13 mouse cellular contexts compared by ENCODE assay signal in the genomic region with DNA sequence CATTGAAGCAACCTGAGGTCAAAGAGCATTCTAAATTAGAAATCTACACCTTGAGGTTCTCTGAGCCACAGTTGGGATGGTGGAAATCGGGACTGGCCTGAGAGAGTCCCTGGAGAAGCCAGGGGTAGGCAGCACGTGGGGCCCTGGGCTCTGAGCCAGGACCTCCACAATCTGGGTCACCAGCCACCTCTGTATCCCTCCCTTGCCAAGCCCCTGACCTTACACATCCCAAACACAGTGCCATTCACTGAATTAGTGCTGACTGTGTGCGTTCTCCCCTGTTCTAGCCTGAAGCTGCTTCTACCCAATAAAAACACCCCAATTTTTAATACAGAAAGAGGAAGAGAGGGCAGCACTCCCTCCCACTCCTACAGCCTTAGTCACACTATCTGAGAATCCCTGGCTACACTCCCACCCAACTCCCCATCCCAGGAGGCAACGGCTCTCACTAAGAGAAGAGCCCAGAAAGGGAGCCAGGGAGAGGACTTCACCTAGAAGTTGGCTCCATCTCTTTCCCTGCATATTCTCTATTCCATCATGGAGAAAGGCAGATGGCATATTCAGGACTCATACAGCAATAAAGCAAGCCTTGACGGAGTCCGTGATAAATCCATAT. TPM values are rescaled to one million over a fixed set of nuclear protein-coding genes. Genes with fewer than 3 reads are reported as not detected.
DNase-seq lines count a peak whose midpoint lies in the region; ATAC-seq and TF ChIP-seq lines count a peak whose summit lies in the region.
"Had no signal": no experiment of that assay in that cellular context is flagged by ENCODE, and none has a peak within 500 bp of the region (broad histone marks: within the 10 kb centered on the region; RNA-seq: fewer than 3 reads in every experiment).

No protein-coding gene starts in this region.

- no peak for TF ChIP-seq EP300 in heart, adult 2 months (IDR thresholded peaks at IDR 0.05; ENCODE audit: insufficient read depth, low read depth, low read length)

- no peak overlapping the region for H3K4me3 ChIP-seq in heart, adult 2 months
- H3K4me3 ChIP-seq in forebrain, embryonic 11.5 days (ENCODE audit: low read depth, low read length), result no peak overlapping the region
- H3K4me3 ChIP-seq: forebrain, embryonic 12.5 days; left cerebral cortex, adult 2 months had no signal

- no peak for TF ChIP-seq CTCF in heart, adult 2 months (IDR thresholded peaks at IDR 0.05)

- H3K27ac ChIP-seq in heart, adult 2 months, result no peak overlapping the region
- no peak overlapping the region for H3K27ac ChIP-seq in forebrain, embryonic 11.5 days (ENCODE audit: low read depth, low read length)
- H3K27ac ChIP-seq: forebrain, embryonic 12.5 days; left cerebral cortex, adult 2 months had no signal

- H3K27me3 ChIP-seq in heart, adult 2 months (ENCODE audit: control insufficient read depth, insufficient read depth, low read length), result no peaks in the 10 kb centered on the region
- H3K27me3 ChIP-seq in forebrain, embryonic 11.5 days (ENCODE audit: control insufficient read depth, insufficient read depth, low read length), result no peaks in the 10 kb centered on the region
- H3K27me3 ChIP-seq: forebrain, embryonic 12.5 days had no signal

- H3K4me1 ChIP-seq in heart, adult 2 months (ENCODE audit: control insufficient read depth, insufficient read depth, low read length), result no peaks in the 10 kb centered on the region; the same call in 1 of the 2 replicates
- H3K4me1 ChIP-seq in forebrain, embryonic 11.5 days (replicated peaks; ENCODE audit: control insufficient read depth, insufficient read depth, low read length), result no peaks in the 10 kb centered on the region
- H3K4me1 ChIP-seq: forebrain, embryonic 12.5 days had no signal

- H3K79me2 ChIP-seq in heart, adult 2 months (replicated peaks; ENCODE audit: control insufficient read depth, insufficient read depth, low read length), result no peaks in the 10 kb centered on the region

- WGBS in heart, adult 2 months, result 39% methylated on average over 6 of the region's 6 CpGs
- 94% methylated on average over 6 of the region's 6 CpGs for WGBS in forebrain, embryonic 11.5 days

- no peak for ATAC-seq in forebrain, embryonic 11.5 days (replicated peaks; ENCODE audit: low FRiP score)
- ATAC-seq: liver, postnatal 0 days had no signal

- no peaks in the 10 kb centered on the region for H3K9me3 ChIP-seq in forebrain, embryonic 11.5 days (ENCODE audit: control insufficient read depth, low read length)
- H3K9me3 ChIP-seq: forebrain, embryonic 12.5 days had no signal

- no peak overlapping the region for H3K4me2 ChIP-seq in forebrain, embryonic 11.5 days (ENCODE audit: low read depth, low read length, severe bottlenecking)
- H3K4me2 ChIP-seq: forebrain, embryonic 12.5 days had no signal

- TF ChIP-seq POLR2A in heart, adult 2 months (IDR thresholded peaks at IDR 0.05; ENCODE audit: insufficient read depth, low read depth, low read length), result no peak

- no peaks in the 10 kb centered on the region for H3K36me3 ChIP-seq in heart, adult 2 months (ENCODE audit: control insufficient read depth, insufficient read depth, low read length)
- no peaks in the 10 kb centered on the region for H3K36me3 ChIP-seq in forebrain, embryonic 11.5 days (ENCODE audit: control insufficient read depth, insufficient read depth, low read length)
- H3K36me3 ChIP-seq: forebrain, embryonic 12.5 days had no signal

- DNase-seq in heart, adult 2 months, result peak; percentile 65 to 81
- DNase-seq in heart, postnatal 25 days (ENCODE audit: low spot score), result no peak
- DNase-seq in right cerebral cortex, adult 2 months (ENCODE audit: low spot score in 2 of 2), result peak; percentile 11 to 13
- DNase-seq in right cerebral cortex, postnatal 36 days (ENCODE audit: low spot score in 2 of 2), result no peak
- DNase-seq in heart, adult 8-10 months (ENCODE audit: low spot score), result peak; percentile 53
- DNase-seq in embryo, embryonic 10 days (ENCODE audit: low spot score), result no peak
- no peak for DNase-seq in forebrain, embryonic 11.5 days (ENCODE audit: low spot score)
- DNase-seq: embryo, embryonic 11 days; liver, postnatal 0 days; thymus, postnatal 14 days had no signal

- intact Hi-C loops in heart, adult 2 months (cut with DNase I), result no loop called here
- intact Hi-C loops in heart, postnatal 25 days (cut with DNase I), result no loop called here

- H3K9ac ChIP-seq in heart, adult 2 months (ENCODE audit: low read depth, low read length), result no peak overlapping the region
- H3K9ac ChIP-seq in forebrain, embryonic 11.5 days (ENCODE audit: low read length), result no peak overlapping the region
- H3K9ac ChIP-seq: forebrain, embryonic 12.5 days; liver, postnatal 0 days had no signal

RNA-seq across cellular contexts. Expression of gene Col6a3, which starts 46.4 kb away (rescaled TPM):
- 10 to 100 TPM; 15.8 to 35.9 TPM for total RNA-seq in heart, adult 2 months (2021)
- 16.8 and 22.2 TPM in 2 replicates for polyA plus RNA-seq in heart, adult 2 months (2012; rRNA removed)
- 10 to 100 TPM; 55.9 to 70.0 TPM for total RNA-seq in heart, postnatal 25 days (2021)
- total RNA-seq in heart, adult 8-10 months (2022), result 10 to 100 TPM in 3 of 4 experiments, 1 to 10 TPM in 1; 9.9 to 29.8 (median 23.8) TPM
- polyA plus RNA-seq in forebrain, embryonic 11.5 days (2014; fragmentation: Nextera tagmentation; extraction: Ambion mirVana), result 6.3 and 7.6 TPM in 2 replicates
- total RNA-seq: monocyte, adult 5-6 weeks had no signal

Comparison
In these comparisons a context has a peak if more than half of its experiments do, and no peak if none do; other contexts are left out.
1. DNase-seq: peak in heart, adult 2 months (2 of 2), right cerebral cortex, adult 2 months (2 of 2) and heart, adult 8-10 months (single experiment); none in heart, postnatal 25 days (single experiment), right cerebral cortex, postnatal 36 days (0 of 2), embryo, embryonic 10 days (single experiment) and forebrain, embryonic 11.5 days (single experiment).